Mouse (Mus musculus) gastrocnemius, postnatal 36 days (tissue): Measurements from ENCODE around the gene Gstp2. TPM values are rescaled to one million over a fixed set of nuclear protein-coding genes. Genes with fewer than 3 reads are reported as not detected.

Source experiments
- DNase-seq, 2 experiments: peaks; one replicate each; pipeline ENCODE4 v3.0.0; 2022
- intact Hi-C: fragments of 180-260 bp; cut with DNase I; formaldehyde crosslinking; loops from one replicate; pipeline ENCODE4 v1.15.1; 2025
- total RNA-seq, 2 experiments: library from RNA; stranded (reverse); gene quantifications; 2 replicates each; pipeline ENCODE4 v1.2.3; 2021

Gene Gstp2
- total RNA-seq, 2 experiments from 2014 or later = 148 to 162 TPM

- DNase-seq = no peak
- intact Hi-C loops = loop anchor here (10.0 kb wide), 1 partner anchor 207 kb away; no protein-coding TSS in a partner anchor
Measured at GRCm38 (mm10) chr19:4017921-4018587, 27.8 kb downstream of the Gstp2 start.

- intact Hi-C loops = loop anchor here (10.0 kb wide), 1 partner anchor 209 kb away; no protein-coding TSS in a partner anchor
- no peak for DNase-seq
Measured at GRCm38 (mm10) chr19:4015635-4016034, 30.2 kb downstream of the Gstp2 start.

DNA sequence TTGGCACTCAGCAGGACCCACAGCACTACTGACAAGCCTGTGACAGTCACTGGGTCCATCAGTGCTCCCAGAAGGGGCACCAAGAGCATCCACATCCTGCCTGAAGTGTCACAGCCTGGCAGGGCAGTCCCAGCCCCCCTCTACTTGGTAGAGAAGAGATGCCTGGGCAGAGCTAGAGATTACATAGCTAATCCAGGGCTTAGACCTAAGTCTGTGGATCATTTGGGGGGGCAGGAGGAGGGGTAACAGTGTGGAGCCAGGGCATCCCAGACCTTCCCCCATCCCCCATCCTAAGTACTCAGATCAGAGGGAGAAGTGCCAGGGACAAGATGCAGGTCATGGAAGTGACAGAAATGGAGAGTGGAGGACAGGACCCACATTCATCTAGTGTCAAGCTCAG, 31.0 kb downstream of the Gstp2 start:
- DNase-seq = no peak
- intact Hi-C loops = loop anchor here (10.0 kb wide), 1 partner anchor 210 kb away; no protein-coding TSS in a partner anchor

DNA sequence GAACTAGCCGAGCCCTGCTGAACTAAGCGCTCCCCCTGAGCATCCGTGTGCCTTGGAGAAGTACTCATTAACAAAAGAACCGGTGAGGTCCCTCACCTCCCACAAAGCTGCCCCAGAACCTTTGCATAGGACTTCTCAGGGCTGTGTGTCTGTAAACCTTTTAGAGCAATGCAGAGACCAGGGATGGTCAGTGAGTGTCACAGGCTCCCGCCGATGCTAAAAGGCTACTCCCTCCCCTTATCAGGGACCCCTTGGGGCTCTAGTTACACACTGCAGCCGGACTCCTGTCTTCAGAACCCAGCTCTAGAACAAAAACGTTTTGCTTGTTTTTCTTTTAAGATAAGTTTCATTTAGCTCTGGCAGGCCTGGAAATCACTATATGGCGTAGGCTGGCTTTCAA, 32.8 kb downstream of the Gstp2 start:
- intact Hi-C loops = loop anchor here (1.0 to 10.0 kb wide), 2 partner anchors 66 to 212 kb away; no protein-coding TSS in a partner anchor

DNA sequence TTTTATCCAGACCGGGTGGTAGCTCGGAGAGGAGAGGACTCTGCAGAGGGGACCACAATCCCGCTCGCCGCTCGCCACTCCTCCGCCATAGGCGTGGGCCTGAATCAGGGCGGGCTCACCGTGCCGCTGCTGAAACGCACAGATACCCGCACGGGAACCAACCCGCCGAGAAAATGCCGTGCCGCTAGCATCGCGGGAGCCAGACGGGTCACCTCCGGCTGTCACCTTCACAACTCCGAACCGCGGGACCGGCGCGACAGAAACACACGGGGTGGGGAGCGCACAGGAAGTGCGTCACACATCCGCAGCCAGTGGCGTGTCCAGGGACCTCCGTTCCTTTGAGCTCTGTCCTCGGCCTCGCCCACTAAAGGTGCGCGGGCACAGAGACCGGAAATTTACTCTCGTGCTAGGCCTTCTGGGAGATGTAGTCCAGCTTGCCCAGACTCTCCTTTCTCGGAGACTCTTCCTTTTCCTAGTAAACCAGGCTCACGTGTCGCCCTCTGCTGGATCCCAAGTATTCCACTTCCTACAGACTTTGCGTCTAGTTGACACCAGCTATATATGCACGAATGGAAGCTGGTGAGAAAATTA, 33.3 kb downstream of the Gstp2 start, which contains the start of gene Ndufv1:
Ndufv1 (minus strand) TSS at position 375 of the 591 bp plus-strand sequence.
- peak; percentile 89 to 92 for DNase-seq
- intact Hi-C loops = loop anchor here (1.0 to 10.0 kb wide), 2 partner anchors 65 to 212 kb away; no protein-coding TSS in a partner anchor

More for the DNA sequence above, 32.8 kb downstream of the Gstp2 start:
- DNase-seq = no peak

GRCm38 (mm10) chr19:4011086-4011485, 34.7 kb downstream of the Gstp2 start:
- no peak for DNase-seq
- intact Hi-C loops = loop anchor here (10.0 kb wide), 1 partner anchor 214 kb away; no protein-coding TSS in a partner anchor

DNA sequence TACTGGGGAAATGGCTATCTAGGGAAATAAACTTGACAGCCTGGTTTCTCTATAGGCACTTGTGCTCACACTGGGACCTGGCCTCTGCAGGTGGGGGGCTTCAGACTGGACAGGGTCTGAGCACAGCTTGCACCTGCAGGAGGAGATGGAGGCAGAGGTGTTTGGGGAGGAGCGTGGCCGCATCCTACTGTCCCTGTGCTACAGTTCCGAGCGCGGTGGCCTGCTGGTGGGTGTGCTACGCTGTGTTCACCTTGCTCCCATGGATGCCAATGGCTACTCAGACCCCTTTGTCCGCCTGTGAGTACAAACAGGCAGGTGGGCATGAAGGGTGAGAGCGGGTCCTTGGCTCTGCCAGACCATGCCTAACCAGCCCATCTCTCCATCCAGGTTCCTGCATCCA, 39.9 kb downstream of the Gstp2 start:
- intact Hi-C loops = no loop called here
- DNase-seq = no peak

DNA sequence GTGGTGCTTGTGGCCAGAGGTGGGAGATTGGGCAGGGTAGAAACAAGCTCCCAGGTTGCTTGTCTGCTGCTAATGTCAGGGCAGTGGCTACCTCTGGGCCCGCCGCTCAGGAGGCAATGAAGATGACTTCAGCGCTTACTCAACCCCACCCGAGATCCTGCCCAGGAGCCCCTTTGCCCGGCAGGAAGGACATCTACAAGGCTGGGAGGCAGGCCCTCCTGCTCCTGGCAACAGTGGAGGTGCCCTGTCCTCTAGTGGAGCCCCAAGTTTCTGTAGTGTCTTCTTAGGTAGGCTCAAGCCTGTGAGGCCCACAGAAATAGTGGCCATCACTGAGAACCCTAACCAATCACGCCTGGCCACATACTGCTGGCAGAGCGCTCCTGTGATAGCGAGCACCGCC, 40.7 kb downstream of the Gstp2 start:
- intact Hi-C loops = no loop called here
- no peak for DNase-seq

- intact Hi-C loops = no loop called here
- DNase-seq = peak in 1 of 2 experiments; percentile 13
Measured at GRCm38 (mm10) chr19:4004331-4004730, 41.5 kb downstream of the Gstp2 start.

- no peak for DNase-seq
- intact Hi-C loops = no loop called here
Measured at GRCm38 (mm10) chr19:4003641-4004040, 42.2 kb downstream of the Gstp2 start.

DNA sequence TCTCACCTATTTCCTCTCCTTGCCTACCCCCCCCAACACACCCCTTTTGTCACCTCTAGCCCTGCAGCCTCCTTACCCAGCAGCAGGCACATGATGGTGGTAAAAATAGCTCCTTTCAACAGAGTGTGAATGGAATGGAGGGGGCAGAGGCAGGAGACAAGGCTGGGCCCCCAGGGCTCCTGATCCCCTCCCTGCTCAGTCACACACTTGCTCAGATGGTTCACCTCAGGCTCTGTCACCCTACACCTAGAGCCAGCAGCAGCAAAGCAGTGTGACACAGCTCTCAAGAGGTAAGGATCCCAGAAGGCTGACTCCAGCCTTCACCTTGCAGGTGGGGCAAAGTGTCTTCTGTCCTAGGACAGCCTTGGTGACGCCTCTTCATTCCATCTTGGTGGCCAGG, 42.7 kb downstream of the Gstp2 start, which contains the start of gene Doc2g:
Doc2g (plus strand) TSS at position 202 of the 400 bp plus-strand sequence.
- intact Hi-C loops = no loop called here
- DNase-seq = no peak

GRCm38 (mm10) chr19:4001752-4002151, 44.1 kb downstream of the Gstp2 start:
- DNase-seq = no peak
- intact Hi-C loops = no loop called here

- DNase-seq = no peak
- intact Hi-C loops = no loop called here
Measured at GRCm38 (mm10) chr19:4000949-4001525, 44.8 kb downstream of the Gstp2 start.

DNA sequence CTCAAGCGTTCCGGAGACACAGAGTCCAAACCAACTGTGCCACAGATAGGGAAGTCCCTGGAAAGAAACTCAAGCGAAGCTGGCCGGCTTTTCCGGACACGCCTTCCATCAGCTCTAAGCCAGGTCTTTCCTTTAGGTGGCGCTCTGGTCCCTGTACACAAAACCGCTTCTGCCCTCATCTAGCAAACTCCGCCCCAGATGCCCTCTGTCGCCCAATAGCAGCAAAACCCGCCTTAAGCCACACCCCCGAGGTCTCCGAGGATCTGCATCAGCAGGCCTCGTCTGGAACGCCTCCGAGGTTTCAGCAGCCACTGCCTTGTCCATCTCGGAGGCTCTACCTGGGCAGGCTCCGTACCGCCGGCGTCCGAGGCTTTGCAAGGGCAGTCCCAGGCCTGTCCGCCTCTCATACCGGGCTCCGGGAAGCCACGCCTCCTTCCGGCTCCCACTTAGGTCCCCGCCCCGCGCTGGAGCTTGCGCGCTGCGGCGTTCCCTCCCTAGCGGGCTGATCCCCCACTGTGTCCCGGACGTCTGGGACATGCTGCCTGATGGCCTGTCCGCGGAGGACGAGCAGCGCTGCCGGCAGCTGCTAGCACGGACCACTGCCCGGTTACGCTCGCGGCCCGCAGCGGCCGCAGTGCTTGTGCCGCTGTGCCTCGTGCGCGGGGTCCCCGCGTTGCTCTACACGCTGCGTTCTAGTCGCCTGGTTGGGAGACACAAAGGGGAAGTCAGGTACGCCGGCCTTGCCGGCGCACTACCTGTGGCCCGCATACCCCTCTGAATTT, 45.5 kb downstream of the Gstp2 start, which contains the start of the genes Nudt8 and Gm49405:
Nudt8 (plus strand) TSS at position 462 of the 782 bp plus-strand sequence.
Gm49405 (plus strand) TSS at position 508 of the 782 bp plus-strand sequence.
- intact Hi-C loops = no loop called here
- peak; percentile 93 to 95 for DNase-seq

GRCm38 (mm10) chr19:3999121-3999730, 46.6 kb downstream of the Gstp2 start:
- intact Hi-C loops = no loop called here
- DNase-seq = no peak

DNA sequence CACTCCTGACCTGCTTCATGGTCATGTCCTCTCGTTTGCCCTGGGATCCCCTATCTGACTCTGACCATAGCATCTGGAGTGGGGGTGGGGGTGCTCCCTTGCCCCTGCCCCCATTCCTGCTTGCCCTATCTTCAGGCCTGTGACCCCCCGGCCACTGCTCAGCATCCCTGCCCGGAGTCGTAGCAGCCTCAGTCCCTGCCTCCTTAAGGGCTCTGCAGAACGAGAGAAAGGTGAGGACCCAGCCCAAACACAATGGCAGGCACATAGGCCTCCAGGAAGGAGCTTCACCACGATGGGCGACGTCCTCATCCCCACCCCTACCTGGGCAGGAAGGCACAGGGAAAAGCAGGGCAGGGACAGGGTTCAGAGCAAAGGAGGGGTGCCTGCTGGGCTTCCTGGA, 47.5 kb downstream of the Gstp2 start:
- intact Hi-C loops = no loop called here
- DNase-seq = no peak

- no peak for DNase-seq
- intact Hi-C loops = no loop called here
Measured at GRCm38 (mm10) chr19:3997231-3997630, 48.6 kb downstream of the Gstp2 start.

GRCm38 (mm10) chr19:3996747-3997146, 49.1 kb downstream of the Gstp2 start:
- no peak for DNase-seq
- intact Hi-C loops = no loop called here

GRCm38 (mm10) chr19:3996106-3996505, 49.7 kb downstream of the Gstp2 start:
- DNase-seq = no peak

DNA sequence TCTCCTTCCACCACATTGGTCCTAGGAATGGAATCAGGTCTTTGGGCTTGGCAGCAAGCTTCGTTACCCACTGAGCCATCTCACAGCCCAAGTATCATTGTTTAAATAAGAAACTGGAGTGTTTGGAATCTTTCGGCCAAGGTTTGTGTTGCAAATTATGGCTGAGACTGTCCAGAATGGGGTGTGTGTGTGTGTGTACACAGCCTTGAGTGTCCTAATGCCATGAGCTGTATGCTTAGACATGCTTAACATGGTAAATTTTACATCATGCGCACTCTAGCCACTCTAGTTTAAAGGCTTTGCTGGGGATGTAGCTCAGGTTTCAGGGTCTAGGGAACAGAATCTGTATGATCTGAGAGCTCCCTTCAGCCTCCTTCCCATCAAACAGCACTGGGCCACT, 50.3 kb downstream of the Gstp2 start:
- no peak for DNase-seq
- intact Hi-C loops = no loop called here

More at GRCm38 (mm10) chr19:3996106-3996505, 49.7 kb downstream of the Gstp2 start:
- intact Hi-C loops = no loop called here
